Mouse (Mus musculus) ovary, postnatal 36 days (tissue): ENCODE measurements around the gene Rai2.
"Not testable (repeated sequence)": the region's sequence is repeated elsewhere in the genome, so short reads cannot be mapped to it uniquely, and the experiment has no call there.

Source experiments
- DNase-seq: peaks from one replicate; pipeline ENCODE4 v3.0.0; 2022; ENCODE audit warnings: low spot score, mixed read lengths

Gene Rai2

DNA sequence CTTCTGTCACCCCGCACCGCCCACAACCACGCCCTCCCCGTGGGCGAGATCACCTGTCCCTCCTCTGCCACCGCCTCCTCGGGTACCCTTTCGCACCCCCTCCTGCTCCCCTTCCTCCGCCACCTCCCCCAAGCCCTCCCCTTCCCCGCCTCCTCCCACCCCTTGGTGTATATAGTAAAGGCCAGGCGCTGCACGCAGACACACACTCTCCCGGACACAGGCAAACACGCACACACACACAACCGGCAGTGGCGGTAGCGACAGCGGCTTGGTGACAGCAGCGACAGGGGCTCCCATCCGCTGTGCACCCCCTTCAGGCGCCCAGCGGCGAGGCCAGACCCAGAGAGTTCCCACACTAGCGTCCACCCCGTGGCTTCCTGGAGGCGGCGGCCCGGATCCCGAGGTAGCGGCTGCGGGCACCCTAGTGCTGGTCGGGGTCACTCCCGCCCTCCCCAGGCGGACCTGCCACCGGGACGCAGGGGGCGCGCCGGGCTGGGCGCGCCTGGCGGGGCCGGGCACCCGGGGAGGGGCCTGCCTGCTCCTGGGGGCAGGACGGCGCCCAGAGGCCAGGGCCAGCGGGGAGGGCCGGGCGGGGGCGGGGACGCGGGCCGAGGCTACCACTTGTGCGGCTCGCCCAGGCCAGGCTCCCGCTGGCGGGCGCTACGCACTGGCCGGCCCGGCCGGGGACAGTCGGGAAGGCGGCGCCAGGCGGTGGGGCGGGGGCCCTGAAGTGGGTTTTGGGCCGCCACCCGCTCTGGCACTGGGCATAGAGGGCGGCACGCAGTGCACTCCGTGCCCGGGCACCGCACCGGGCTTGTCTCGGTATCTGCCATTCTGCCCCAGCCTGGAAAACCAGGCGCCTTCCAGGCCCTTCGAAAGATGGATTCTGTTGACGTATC lies at the start of gene Rai2:
Rai2 (plus strand) TSS at position 205 of the 899 bp plus-strand sequence.
- DNase-seq, result peak; percentile 44

DNA sequence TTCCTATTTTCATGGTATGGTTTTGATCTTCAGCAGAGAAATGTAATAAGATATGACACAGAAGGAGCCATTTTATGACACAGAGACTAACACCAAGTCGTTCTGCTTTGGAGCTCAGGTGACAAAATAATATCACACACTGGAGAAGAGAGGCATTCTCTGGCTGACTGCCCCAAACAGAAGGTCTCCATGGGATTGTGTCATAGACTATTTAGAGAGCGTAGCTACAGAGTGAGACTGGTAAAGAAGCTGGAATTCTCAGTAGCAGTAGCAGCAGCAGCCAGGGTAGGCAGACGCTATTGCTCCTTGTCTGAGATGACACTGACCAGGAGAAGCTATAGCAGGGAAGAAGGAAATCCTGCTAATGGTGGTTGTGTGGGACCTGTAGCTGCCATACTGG lies 27.5 kb upstream of the Rai2 start:
- no peak for DNase-seq

- no peak for DNase-seq
Measured at GRCm38 (mm10) chrX:161716503-161716864, 385 bp upstream of the Rai2 start.

- no peak for DNase-seq
Measured at GRCm38 (mm10) chrX:161717764-161718382, 1.0 kb downstream of the Rai2 start.

GRCm38 (mm10) chrX:161718548-161718947 lies 1.7 kb downstream of the Rai2 start:
- no peak for DNase-seq

DNA sequence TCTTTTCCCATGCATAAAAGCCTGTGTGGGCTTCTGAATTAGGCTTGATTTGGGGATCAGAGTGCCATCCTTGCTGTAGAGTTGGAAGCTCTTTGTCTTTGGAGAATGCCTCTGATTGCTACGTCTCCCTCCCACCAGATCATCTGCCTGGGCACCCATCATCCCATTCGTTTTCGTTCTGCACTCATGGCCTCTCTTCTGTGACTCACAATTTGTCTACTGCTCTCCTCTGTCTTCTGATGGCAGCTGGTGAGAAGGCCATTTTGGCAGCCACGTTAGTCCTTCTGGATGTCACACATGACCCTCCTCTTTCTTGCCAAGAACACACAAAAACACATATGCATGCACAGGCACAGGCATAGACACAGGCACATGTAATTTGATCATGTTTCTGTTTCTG lies 4.2 kb downstream of the Rai2 start:
- DNase-seq, result no peak

- peak; percentile 27 for DNase-seq
Measured at GRCm38 (mm10) chrX:161723391-161723808, 6.5 kb downstream of the Rai2 start.

DNA sequence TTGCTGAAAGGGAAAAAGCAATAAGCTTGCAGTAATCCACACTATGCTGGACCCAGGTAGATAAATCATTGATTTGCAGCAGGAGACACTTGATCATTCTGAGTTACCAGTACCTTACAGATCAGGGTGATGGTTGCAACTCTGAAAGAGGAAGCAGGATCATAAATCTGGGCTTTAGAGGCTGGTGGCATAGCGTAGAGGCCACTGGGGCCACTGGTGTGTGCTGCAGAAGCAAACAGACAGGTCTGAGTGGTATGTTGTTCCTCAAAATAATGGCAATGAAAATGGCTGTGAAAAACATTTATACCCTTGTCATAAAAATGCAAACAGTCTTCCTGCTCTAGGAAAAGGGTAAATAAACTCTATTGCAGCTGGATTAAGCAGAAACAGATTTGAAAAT lies 9.4 kb downstream of the Rai2 start:
- DNase-seq, result no peak

DNA sequence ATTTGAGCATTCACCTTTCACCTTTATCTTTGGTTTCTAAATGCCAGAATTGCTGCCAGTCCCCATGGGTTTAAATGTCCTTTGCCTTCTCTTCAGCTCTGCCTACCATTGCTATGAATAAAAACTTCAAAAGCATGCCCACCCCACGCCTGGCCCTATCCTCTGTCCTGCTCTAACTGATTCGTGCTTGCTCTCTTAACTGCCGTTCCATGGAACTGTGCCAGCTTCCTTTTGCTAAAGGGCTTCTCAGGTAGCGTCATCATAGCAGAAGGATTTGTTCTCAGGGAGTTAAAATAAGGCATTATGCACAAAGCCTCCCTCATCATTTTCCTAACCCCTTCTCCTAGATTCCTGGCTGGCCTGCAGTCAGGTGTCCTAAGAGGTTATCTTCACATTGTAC lies 11.6 kb downstream of the Rai2 start:
- no peak for DNase-seq

- DNase-seq, result no peak
Measured at GRCm38 (mm10) chrX:161730026-161730425, 13.2 kb downstream of the Rai2 start.

- no peak for DNase-seq
Measured at GRCm38 (mm10) chrX:161731859-161732258, 15.0 kb downstream of the Rai2 start.

DNA sequence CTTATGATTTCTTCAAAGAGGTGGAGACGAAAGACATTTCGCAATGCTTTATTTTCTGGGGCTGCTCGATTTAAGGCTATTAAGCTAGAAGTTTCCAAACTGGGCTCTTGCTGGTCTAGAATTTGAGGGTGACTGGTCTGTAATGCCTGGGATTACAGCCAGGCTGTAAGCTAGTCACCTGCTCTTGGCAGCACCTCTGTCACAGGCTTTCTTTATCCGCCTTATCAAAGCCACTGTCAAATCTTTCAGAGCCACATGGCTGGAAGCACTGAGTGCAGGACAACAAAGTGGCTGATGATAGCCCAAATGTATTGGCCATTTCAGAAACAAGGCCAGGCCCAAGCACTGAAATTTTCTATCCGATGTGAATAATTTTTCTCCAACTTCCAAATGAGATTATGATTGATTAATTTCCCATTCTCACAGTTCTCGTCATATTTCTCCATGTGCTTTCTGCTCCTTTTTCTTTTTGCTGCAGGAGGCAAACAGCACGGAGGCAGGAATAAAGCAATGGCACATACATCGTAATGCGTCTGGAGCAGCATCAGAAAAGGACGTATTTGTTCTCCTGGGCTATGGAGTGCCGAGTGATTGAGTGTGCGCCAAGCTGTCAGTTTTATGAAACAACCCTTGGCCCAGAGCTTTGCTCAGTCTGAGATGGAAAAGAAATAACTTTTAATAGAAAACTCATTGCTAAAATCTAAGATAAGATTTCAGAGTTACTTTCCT lies 16.9 kb downstream of the Rai2 start:
- no peak for DNase-seq

DNA sequence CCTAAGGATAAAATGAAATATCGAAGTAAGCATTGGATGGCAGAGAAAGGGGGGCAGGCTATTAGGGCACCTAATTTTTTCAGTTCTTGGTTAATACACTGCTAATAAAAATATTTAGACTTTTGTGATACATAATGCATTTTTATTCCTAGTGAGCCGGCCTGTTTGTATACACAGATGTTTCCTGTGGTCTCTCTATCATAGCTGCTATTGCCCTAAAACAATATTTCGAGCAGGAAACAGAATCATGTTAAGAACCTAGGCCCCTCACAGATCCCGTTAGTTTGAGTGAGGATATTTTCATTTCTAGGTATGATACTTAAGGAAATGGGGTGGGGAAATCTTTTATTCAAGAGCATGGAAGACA lies 17.4 kb downstream of the Rai2 start:
- no peak for DNase-seq

DNA sequence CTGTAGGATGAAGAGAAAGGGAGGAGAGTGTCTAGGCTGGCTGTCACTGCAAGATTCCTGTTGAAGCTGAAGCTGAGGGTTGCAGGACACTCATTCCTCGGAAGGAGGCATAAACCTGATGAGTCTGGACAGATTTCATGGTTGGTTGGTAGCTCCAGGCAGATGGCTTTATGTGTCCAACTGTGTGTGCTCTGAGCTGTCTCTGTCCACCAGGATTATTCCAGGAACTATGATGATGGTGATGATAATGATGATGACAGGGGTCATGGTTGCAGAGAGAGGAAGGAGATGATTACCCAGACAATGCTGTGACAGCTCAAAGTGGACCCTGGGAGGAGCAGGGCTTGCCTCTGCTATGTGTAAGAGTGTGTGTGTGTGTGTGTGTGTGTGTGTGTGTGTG lies 22.5 kb downstream of the Rai2 start:
- no peak for DNase-seq

DNA sequence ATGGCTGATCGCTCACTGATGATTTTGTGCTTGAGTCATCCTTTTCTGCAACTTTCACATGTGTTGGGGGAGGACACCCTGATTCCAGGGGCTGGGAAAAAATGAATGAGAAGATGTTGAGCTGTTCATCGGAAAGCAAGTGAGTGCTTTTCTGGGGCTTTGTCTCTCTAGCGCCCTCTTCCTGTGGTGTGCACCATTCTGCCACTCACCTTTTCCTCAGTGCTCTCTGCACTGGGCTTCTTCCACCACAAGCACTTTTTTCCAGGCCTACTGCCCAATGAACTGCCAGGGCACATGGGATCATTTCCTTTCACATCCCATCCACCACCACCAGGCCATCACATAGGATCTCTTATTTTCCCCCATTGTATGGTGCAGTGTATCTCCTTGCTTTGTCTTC lies 26.2 kb downstream of the Rai2 start:
- DNase-seq, result no peak

GRCm38 (mm10) chrX:161745296-161745695 lies 28.4 kb downstream of the Rai2 start:
- no peak for DNase-seq

DNA sequence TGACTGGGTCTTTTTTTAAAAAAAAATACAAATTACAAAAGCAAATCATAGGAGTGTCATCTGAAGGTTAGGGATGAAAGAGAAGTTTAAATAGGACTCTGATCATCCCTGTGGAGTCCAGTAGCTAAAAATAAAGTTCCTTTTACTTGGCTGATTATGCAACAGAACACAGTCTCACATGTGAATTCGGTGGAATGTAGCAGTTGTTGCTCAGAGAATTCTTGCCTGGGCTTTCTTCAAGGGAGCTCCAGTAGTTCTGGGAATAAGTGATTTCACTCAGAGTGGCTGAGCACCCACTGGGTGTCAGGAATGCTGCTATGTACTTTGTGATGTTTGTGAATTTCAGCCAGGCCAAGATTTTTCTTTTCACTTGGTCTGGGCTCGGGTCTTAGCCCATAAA lies 30.5 kb downstream of the Rai2 start:
- no peak for DNase-seq

GRCm38 (mm10) chrX:161753514-161753913 lies 36.6 kb downstream of the Rai2 start:
- DNase-seq, result no peak

GRCm38 (mm10) chrX:161776321-161776962 lies 59.6 kb downstream of the Rai2 start:
- no peak for DNase-seq

- DNase-seq, result no peak
Measured at GRCm38 (mm10) chrX:161780321-161781034, 63.6 kb downstream of the Rai2 start.

- DNase-seq, result no peak
Measured at GRCm38 (mm10) chrX:161790182-161790581, 73.3 kb downstream of the Rai2 start.

GRCm38 (mm10) chrX:161826186-161826585 lies 109.3 kb downstream of the Rai2 start:
- not testable (repeated sequence) for DNase-seq
